Mouse (Mus musculus) left cerebral cortex, postnatal 10 days (tissue): ENCODE results near the gene Foxc2. TPM values are rescaled to one million over a fixed set of nuclear protein-coding genes. Genes with fewer than 3 reads are reported as not detected.
"Not testable (repeated sequence)": the region's sequence is repeated elsewhere in the genome, so short reads cannot be mapped to it uniquely, and the experiment has no call there.

ENCODE experiments used
- DNase-seq, 2 experiments: peaks; one replicate each; pipeline ENCODE4 v3.0.0; 2021 to 2022; ENCODE audit warnings: low spot score in 2 of 2, mixed read lengths in 1 of 2; ENCODE audit errors: extremely low spot score in 1 of 2
- intact Hi-C: fragments of 180-260 bp; cut with DNase I; formaldehyde crosslinking; loops from one replicate; pipeline ENCODE4 v1.15.1; 2025
- total RNA-seq, 2 experiments: library from RNA; stranded (reverse); gene quantifications; 2 replicates each; pipeline ENCODE4 v1.2.3; 2021

Gene Foxc2
- total RNA-seq, 2 experiments from 2014 or later, result 2.8 to 3.1 TPM

GRCm38 (mm10) chr8:121127756-121128375, 11.9 kb downstream of the Foxc2 start, which contains the start of gene Foxl1:
TSS of gene Foxl1 (plus strand) at chr8:121127940.
- DNase-seq, result peak in 1 of 2 experiments; percentile 43
- intact Hi-C loops, result loop anchor here (10.0 kb wide), 1 partner anchor 157 kb away; no protein-coding TSS in a partner anchor

GRCm38 (mm10) chr8:121128531-121129264, 12.7 kb downstream of the Foxc2 start:
- peak in 1 of 2 experiments; percentile 43 for DNase-seq
- intact Hi-C loops, result loop anchor here (10.0 kb wide), 1 partner anchor 156 kb away; no protein-coding TSS in a partner anchor

GRCm38 (mm10) chr8:121129265-121129940, 13.4 kb downstream of the Foxc2 start:
- no peak for DNase-seq
- intact Hi-C loops, result loop anchor here (10.0 kb wide), 1 partner anchor 155 kb away; no protein-coding TSS in a partner anchor

- DNase-seq, result peak in 1 of 2 experiments; percentile 50
- intact Hi-C loops, result no loop called here
Observed at GRCm38 (mm10) chr8:121130522-121130921, 14.6 kb downstream of the Foxc2 start.

GRCm38 (mm10) chr8:121132961-121133513, 17.1 kb downstream of the Foxc2 start:
- DNase-seq, result no peak
- intact Hi-C loops, result no loop called here

- DNase-seq, result no peak
- intact Hi-C loops, result no loop called here
Observed at GRCm38 (mm10) chr8:121134102-121134501, 18.1 kb downstream of the Foxc2 start.

- no peak for DNase-seq
- intact Hi-C loops, result no loop called here
Observed at GRCm38 (mm10) chr8:121134512-121134911, 18.5 kb downstream of the Foxc2 start.

GRCm38 (mm10) chr8:121136856-121137255, 20.9 kb downstream of the Foxc2 start:
- no peak for DNase-seq

GRCm38 (mm10) chr8:121145457-121146134, 29.6 kb downstream of the Foxc2 start:
- not testable (repeated sequence) for DNase-seq

More at GRCm38 (mm10) chr8:121136856-121137255, 20.9 kb downstream of the Foxc2 start:
- intact Hi-C loops, result no loop called here

GRCm38 (mm10) chr8:121148573-121149083, 32.7 kb downstream of the Foxc2 start:
- intact Hi-C loops, result no loop called here
- no peak for DNase-seq

More at GRCm38 (mm10) chr8:121145457-121146134, 29.6 kb downstream of the Foxc2 start:
- intact Hi-C loops, result not testable (repeated sequence)

GRCm38 (mm10) chr8:121152394-121152793, 36.4 kb downstream of the Foxc2 start:
- intact Hi-C loops, result no loop called here
- DNase-seq, result peak in 1 of 2 experiments; percentile 60

GRCm38 (mm10) chr8:121156990-121157491, 41.1 kb downstream of the Foxc2 start:
- no peak for DNase-seq
- intact Hi-C loops, result no loop called here

- intact Hi-C loops, result no loop called here
Observed at GRCm38 (mm10) chr8:121158812-121159211, 42.8 kb downstream of the Foxc2 start.

GRCm38 (mm10) chr8:121161437-121161836, 45.5 kb downstream of the Foxc2 start:
- intact Hi-C loops, result no loop called here

More at GRCm38 (mm10) chr8:121158812-121159211, 42.8 kb downstream of the Foxc2 start:
- DNase-seq, result no peak

GRCm38 (mm10) chr8:121162413-121162812, 46.4 kb downstream of the Foxc2 start:
- no peak for DNase-seq
- intact Hi-C loops, result no loop called here

More at GRCm38 (mm10) chr8:121161437-121161836, 45.5 kb downstream of the Foxc2 start:
- no peak for DNase-seq

- DNase-seq, result no peak
- intact Hi-C loops, result no loop called here
Observed at GRCm38 (mm10) chr8:121162906-121163695, 47.1 kb downstream of the Foxc2 start.

GRCm38 (mm10) chr8:121164017-121164469, 48.1 kb downstream of the Foxc2 start:
- intact Hi-C loops, result no loop called here
- peak in 1 of 2 experiments; percentile 44 for DNase-seq
